Mouse (Mus musculus) retina, postnatal 7 days (tissue): ENCODE measurements around the gene Car10.
"Not testable (repeated sequence)": the region's sequence is repeated elsewhere in the genome, so short reads cannot be mapped to it uniquely, and the experiment has no call there.

ENCODE experiments used
- DNase-seq: peaks from one replicate; pipeline ENCODE4 v3.0.0-alpha.2; 2012; ENCODE audit warnings: low read depth, low spot score

Gene Car10

GRCm38 (mm10) chr11:93391159-93391558 is 293.3 kb downstream of the Car10 start:
- DNase-seq = no peak

- not testable (repeated sequence) for DNase-seq
These were observed 295.5 kb downstream of the Car10 start for GRCm38 (mm10) chr11:93393371-93393770.

GRCm38 (mm10) chr11:93396356-93396755 is 298.5 kb downstream of the Car10 start:
- DNase-seq = no peak

- not testable (repeated sequence) for DNase-seq
These were observed 303.3 kb downstream of the Car10 start for GRCm38 (mm10) chr11:93401167-93401566.

GRCm38 (mm10) chr11:93407981-93408380 is 310.2 kb downstream of the Car10 start:
- no peak for DNase-seq

GRCm38 (mm10) chr11:93431482-93431881 is 333.7 kb downstream of the Car10 start:
- no peak for DNase-seq

GRCm38 (mm10) chr11:93434997-93435915 is 337.4 kb downstream of the Car10 start:
- no peak for DNase-seq

- DNase-seq = peak; percentile 11
These were observed 339.1 kb downstream of the Car10 start for GRCm38 (mm10) chr11:93436892-93437291.

- no peak for DNase-seq
These were observed 342.6 kb downstream of the Car10 start for GRCm38 (mm10) chr11:93440466-93440865.

GRCm38 (mm10) chr11:93443777-93444176 is 345.9 kb downstream of the Car10 start:
- DNase-seq = no peak

- DNase-seq = no peak
These were observed 346.9 kb downstream of the Car10 start for GRCm38 (mm10) chr11:93444741-93445140.

- no peak for DNase-seq
These were observed 349.7 kb downstream of the Car10 start for GRCm38 (mm10) chr11:93447566-93447965.

- DNase-seq = no peak
These were observed 350.7 kb downstream of the Car10 start for GRCm38 (mm10) chr11:93448290-93449256.

GRCm38 (mm10) chr11:93450535-93450934 is 352.7 kb downstream of the Car10 start:
- DNase-seq = no peak

GRCm38 (mm10) chr11:93466221-93466620 is 368.4 kb downstream of the Car10 start:
- DNase-seq = no peak

- DNase-seq = no peak
These were observed 369.9 kb downstream of the Car10 start for GRCm38 (mm10) chr11:93467711-93468110.

- no peak for DNase-seq
These were observed 372.9 kb downstream of the Car10 start for GRCm38 (mm10) chr11:93470771-93471170.

GRCm38 (mm10) chr11:93471573-93472179 is 373.8 kb downstream of the Car10 start:
- DNase-seq = peak; percentile 61

- DNase-seq = no peak
These were observed 386.8 kb downstream of the Car10 start for GRCm38 (mm10) chr11:93484661-93485060.

GRCm38 (mm10) chr11:93487021-93487420 is 389.2 kb downstream of the Car10 start:
- no peak for DNase-seq

GRCm38 (mm10) chr11:93487913-93488604 is 390.2 kb downstream of the Car10 start:
- no peak for DNase-seq
